Mouse (Mus musculus) cortical plate, adult 2 months (tissue): ENCODE results near the gene Wap.

Source experiments
- CTCF ChIP-seq: fragments of 200-500 bp; IDR thresholded peaks from 2 replicates; pipeline ENCODE4 v1.5.1; 2011; ENCODE audit warnings: mild to moderate bottlenecking, control low read depth, low read length; ENCODE audit not compliant: insufficient read depth; ENCODE audit errors: extremely low read depth
- POLR2A ChIP-seq: fragments of 200-500 bp; IDR thresholded peaks from 2 replicates; pipeline ENCODE4 v1.6.1; 2011; ENCODE audit warnings: mild to moderate bottlenecking, low read length, control low read depth; ENCODE audit not compliant: insufficient read depth; ENCODE audit errors: extremely low read depth

DNA sequence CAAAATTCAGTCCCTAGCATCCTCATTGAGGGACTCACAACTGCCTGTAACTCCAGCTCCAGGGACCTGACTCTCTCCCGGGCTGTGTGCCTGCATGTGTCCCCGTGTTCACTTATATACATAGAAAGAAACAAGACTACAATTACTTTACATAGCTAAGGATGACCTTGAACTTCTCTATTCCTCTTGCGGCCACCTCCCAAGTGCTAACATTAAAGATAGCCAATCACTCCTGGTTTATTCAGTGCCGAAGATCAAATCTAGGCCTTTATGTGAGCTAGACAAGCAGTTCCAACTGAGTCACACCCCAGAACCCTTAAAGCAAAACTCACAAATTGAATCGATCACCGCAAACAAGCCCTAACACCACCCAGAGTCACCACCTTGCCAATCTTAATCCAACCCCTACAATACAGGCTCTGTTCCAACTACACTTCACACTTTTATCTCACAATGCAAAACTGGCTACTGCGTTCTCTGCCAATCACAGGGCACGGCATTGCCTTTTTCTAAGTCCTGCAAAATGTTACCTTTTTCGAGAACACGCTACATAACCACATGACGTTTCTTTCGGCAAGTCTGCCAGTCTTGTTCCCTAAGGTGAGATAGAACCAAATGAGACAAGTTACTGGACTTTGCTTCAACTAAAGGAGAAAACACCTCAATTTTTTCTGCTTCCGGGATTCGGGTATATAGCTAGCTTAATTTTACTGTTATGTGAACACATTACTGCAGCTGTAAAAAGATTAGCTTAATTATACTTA, 13.6 kb downstream of the Wap start:
- no peak for TF ChIP-seq POLR2A
- TF ChIP-seq CTCF, result no peak
